Mouse (Mus musculus) layer of hippocampus, adult 9-11 months (tissue): ENCODE data around the gene Thap3.

Experiments used
- DNase-seq: peaks from one replicate; pipeline ENCODE4 v3.0.0; 2022

Thap3 gene

DNA sequence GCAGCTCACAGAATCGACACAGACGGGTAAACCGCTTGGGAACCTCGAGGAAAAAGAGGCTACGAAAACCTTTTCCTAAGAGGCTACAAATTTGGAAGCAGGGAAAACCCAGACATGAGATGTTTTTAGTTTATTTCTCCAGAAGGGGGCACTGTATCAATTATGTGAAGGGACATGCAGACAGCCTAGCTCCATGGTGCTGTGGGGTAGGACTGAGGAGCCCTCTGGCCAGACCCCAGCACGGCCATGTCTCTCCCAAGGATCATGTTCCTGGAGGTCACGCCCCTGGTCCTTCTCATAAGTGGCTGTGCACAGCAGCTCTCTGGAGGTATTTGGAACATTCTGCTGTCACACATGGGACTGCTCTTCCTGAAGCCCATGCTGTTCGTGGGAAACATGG, 8.1 kb downstream of the Thap3 start:
- DNase-seq: no peak

DNA sequence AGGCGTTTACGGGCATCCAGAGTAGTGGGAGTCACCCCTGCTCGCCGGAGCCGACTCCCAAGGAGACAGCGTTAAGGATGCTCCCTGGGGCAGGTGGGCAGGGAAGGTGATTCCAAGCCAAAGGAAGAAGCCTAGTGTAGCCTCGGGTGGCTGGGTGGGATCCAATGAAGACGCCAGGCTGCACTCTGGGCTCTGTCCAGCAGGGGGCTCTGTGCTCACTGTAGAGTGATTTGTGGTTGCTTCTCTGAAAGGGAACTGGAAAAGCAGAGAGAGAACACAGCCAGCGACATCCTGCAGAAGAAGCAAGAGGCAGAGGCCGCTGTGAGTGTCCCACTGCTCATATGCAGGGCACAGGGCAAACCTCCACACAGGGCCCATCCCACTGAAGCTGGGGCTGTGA, 11.0 kb downstream of the Thap3 start:
- DNase-seq: peak; percentile 82

DNA sequence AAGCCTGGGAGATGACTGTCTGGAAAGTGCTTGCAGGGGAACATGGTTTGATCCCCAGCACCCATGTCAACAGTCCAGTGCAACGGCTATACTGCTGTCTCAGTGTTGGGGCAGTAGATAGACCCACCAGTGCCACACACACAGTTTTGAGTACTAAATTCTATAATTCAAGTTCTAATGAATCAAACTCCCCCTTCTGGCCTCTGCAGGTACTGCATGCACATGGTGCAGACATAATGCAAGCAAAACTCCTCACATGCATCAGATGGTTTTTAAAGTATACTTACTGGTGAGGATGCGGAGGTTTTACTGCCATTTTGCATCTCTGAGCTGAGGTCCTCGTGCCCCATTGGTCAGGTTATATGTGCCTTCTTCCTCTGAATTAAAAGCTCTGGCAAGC, 13.4 kb downstream of the Thap3 start:
- no peak for DNase-seq

DNA sequence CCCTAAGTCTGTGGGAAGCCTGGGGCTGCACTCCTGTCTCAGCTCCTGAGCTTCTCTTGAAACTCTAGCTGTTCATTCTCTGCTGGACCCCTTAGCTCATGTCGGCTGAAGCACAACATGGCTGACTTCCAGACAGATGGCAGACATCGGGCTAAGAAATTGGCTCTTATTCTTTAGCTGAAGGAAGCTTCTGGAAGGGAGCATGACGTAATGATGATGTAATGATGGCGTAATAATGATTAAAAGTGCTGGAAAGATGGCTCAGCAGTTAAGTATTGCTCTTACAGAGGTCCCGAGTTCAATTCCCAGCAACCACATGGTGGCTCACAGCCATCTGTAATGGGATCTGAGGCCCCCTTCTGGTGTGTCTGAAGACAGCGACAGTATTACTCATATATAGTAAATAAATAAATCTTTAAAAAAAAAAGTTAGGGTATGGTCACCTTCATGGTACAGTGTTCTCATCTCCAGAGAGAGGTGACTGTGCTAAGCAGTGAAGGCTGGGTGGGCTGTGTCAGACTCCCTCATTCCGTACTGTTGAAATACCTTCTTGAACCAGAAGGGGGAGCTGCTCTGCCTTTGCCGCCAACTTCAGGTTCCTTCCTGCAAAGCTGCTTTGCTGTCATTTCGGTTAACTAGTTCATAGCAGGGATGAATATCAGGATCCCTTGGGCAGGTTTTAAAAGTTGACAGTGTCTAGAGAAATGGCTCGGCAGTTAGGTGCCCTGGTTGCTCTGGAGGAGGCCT, 16.4 kb downstream of the Thap3 start:
- DNase-seq: no peak

DNA sequence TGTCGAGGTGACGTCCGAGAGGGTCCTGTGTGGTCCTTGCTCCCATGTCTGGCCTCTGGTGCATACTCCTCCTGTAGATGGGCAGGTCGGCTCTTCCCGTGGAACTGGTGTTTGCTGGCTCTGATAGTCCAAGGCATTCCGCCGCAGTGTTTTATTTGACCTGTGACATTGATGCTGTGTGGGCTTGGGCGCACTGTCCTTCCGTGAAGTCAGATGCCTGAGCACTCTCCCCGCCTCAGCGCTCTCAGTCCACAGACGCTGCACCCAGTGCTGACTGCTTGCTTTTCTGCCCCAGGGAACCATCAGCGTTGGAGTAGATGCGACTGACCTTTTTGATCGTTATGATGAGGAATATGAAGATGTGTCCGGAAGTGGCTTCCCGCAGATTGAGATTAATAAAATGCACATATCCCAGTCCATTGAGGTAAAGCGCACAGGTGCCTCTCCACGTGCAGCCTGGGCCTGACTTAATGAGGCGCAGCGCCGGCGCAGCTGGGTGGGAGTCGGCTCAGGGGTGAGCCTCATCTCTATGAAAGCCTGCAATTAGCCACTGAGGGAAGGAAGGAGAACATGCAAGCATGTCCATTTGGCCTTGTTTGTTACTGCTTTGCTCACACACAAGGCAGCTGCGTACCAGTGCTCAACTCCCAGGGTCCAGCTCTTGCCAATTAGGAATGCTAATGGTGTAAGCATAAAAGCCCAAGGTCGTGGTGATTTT, 20.4 kb downstream of the Thap3 start:
- no peak for DNase-seq

DNA sequence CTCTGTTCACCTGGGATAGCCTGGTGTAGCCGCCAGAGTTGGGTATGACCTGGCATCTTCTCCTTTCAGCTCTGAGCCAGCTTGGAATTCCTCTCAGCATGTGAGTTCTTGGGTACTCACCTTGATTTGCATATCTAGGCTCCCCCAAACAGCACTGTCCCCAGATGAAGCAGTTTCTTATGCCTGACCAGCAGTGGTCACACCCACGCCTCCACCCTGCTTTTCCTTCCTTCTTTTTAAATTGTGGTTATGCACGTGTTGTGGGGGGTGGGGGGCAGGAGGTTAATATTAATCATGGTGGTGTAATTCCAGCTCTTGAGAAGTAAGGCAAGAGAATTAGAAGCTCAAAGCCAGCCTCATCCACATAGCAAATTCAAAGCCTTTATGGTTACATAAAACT, 26.0 kb downstream of the Thap3 start:
- no peak for DNase-seq

DNA sequence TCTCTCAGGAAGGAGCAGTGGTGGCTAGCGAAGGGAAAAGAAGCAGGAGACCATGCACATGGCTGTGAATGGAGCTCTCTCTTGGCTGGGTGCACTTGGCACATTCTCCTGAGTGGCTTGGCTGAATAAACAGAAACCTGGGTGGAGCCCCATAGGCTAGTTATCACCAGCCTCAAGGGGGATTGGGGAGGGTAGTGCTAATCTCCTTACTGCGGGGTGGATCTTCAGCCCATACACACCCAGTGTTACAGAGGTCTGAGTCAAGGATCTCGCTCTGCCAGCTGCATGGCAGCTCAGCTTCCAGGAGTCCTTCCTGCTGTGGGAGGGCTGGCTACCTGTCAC, 28.3 kb downstream of the Thap3 start:
- DNase-seq: no peak

DNA sequence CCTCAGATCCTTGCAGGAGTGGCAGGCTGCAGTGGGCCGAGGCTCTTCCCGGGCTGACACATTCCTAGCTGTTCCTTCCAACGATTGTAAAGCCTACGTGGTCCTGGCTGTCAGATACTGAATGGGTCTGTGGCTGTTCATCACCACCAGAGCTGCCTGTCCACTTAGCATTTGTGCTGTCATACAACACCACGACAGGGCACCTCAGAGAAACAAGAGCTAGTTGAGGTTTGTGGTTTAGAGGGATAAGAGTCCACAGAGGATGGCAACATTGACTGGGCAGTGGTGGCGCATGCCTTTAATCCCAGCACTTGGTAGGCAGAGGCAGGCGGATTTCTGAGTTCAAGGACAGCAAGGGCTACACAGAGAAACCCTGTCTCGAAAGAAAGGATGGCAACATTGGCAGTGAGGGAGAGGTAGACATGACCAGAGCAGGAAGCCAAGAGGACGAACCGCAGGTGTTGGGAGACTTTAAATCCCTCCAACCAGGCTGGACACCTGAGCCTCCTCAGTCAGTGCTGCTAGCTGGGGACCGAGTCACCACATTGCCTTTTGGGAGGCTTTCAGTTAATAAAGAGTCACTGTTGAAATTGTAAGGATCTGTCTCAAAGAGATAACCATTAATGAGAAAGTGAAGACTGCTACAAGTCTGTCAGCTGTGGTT, 28.8 kb downstream of the Thap3 start:
- no peak for DNase-seq

DNA sequence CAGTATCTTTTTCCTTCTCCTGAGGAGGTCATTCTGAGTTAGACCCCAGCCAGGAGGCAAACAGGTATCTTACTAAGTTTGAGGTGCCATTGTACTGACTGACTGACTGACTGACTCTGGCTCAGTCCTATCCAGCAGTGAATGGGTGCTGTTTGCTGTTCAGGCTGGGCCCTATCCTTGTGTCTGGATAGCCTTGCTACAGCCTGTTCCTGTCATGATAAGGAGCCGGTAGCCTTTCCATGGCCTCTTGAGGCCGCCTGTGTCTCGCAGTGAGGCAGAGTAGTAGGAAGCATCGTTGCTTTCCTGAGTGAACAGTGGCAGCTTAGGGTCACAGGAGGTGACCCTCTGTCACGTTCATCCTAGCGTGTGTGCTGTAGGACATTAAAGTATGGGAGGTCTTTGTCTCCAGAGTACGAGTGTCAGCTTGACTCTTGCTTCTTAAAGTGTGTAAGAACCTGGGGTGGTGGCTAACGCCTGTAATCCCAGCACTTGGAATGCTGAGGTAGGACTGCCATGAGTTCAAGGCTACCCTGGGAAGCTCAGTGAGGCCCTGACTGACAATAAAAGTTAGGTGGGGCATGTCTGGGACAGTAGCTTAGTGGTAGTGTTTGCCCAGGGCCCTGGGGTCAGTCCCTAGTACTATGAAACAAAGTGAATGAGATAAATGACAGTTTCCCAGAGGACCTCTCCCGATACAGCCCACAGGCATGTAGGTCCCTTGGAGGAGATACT, 31.0 kb downstream of the Thap3 start:
- no peak for DNase-seq

DNA sequence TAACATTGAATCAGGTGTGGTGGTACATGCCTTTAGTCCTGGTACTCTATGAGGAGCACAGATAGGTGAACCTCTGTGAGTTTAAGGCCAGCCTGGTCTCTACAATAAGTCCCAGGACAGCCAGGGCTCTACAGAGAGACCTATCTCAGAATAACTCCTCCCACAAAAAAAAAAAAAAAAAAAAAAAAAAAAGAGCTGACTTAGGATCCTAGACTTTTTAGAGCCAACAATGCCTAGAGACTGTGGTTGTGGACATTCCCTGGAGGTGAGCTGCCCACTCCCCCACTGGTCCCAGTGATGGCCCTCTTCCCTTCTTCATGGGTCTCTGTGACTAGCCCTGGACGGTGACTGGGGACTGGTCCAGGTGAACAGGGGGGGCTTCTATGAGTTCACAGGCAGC, 33.0 kb downstream of the Thap3 start:
- DNase-seq: no peak

DNA sequence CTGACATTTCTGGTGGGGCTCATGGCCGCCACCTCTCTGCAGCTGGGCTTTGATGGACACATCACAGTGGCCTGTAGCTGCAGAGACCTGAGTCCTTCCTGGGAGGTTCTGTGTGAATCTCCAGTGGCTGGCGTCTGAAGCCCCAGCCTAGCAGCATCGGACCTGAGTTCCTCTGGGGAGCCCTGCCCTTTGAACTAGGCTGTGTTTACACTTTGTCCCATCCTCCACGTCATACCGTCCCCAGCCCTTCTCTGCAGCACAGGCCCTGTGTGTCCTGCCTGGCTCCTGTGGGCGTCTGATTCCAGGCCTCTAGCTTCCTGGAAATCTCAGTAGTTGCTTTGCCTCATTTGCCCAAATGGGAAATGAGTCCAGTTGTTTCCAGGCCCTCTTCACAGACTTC, 35.6 kb downstream of the Thap3 start:
- DNase-seq: no peak

DNA sequence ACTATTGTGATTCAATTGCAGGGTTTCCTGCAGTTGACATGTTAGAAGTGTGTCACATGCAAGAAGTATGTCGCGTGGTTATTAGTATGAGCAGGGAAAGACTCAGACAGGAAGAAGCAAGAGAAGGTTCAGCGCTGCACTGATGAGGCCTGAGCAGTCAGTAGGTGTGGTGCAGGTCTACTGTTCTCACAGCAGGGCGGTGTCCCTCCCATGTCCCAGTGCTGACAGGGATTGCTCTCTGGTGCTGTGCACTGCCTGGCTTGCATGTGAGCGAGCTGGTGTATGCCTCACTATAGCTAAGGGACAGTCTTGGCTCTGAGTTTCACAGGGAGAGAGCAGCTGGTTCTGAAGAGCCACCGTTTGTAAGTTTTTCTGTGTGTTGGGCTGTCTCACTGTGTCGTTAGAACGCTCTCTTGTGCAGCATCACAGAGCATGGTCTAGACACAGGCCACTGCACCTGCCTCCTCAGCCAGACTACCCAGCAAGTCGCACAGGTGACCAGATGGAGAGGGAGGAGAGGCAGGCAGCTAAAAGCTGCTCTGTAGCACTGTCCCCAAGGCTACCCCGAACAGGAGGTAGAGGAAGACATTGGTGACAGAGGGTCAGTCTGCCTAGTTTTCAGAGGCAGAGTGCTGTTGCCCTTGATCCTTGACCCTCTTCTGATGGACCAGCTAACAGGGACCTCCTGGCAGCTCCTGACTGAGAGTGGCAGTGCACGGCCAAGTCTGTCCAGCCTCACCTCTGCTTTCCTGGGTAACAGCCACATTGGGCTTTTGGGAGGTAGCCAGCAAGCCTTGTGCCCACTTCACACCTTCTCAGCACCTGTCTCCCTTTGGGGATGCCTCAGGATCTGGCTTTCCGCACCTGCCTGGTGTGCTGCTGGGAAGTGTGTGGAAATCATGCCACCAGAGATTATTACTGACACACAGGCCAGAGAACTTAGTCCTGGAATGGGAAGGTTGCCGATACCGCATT, 40.0 kb downstream of the Thap3 start:
- no peak for DNase-seq

DNA sequence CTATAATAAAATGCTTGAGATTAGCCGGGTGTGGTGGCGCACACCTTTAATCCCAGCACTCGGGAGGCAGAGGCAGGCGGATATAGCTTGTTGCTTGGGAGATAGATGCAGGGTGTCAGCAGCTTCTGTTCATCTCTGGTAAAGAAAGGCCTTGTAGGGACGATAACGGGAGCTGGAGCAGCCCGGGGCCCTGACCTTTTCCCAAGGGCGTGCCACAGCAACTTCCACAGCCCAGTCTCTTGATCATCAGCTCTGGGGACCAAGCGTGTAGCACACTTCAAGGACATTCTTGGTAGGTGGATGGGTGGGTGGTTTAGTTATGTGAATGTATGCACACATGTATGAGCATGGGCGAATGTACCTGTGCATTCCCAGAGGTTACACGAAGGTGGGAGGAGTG, 42.6 kb downstream of the Thap3 start:
- no peak for DNase-seq

DNA sequence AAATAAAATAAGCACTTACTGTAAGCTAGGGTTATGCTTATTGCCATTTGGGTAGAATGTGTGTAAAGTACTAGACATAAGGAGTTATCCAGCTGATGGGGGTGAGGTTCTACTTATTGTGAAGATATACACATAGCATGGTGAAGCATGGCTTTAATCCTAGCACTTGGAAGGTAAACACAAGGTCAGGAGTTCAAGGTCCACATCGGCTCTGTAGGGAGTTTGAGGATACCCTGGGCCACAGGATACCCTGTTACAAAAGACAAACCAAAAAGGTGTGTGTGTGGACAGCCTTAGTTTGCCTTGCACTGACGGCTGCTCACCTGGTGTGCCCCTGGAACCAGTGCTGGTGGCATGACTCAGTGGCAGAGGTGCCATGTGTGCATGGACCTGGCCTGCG, 50.7 kb downstream of the Thap3 start:
- DNase-seq: no peak

DNA sequence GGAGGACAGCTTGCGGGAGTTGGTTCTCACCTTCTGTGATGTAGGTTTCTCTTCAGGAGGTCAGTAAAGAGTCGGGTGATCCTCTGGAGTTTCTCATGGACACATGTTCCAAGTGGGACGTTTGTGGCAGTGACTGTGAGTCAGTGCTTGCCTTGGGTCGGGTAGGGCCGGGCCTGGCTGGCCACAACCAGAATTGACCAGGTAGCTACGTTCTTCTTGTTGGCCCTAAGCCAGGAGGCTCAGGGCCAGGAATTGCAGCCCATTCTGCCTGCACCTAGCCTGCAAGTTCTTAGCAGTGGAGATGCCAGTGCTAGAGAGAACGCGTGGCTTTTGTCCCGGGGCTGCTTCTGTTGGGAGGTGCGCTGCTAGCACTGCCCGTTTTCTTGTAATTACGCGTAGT, 51.4 kb downstream of the Thap3 start:
- no peak for DNase-seq

DNA sequence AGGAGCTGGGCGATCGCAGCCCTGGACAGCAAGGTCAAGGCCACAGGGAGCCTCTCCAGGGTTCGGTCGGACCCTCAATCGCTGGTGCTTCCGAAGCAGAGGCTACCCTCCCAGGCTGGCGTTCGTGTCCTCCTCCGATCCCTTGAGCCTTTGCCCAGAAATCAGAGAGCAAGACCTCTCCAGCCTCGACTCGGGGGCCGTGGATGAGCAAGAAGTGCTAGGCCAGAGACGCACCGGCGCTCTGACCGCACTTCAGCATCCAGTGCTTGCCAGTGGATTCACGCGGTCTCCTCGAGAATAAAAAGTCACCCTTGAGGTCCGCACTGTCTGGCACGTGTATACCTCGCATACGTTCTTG, 54.6 kb downstream of the Thap3 start:
- DNase-seq: no peak

DNA sequence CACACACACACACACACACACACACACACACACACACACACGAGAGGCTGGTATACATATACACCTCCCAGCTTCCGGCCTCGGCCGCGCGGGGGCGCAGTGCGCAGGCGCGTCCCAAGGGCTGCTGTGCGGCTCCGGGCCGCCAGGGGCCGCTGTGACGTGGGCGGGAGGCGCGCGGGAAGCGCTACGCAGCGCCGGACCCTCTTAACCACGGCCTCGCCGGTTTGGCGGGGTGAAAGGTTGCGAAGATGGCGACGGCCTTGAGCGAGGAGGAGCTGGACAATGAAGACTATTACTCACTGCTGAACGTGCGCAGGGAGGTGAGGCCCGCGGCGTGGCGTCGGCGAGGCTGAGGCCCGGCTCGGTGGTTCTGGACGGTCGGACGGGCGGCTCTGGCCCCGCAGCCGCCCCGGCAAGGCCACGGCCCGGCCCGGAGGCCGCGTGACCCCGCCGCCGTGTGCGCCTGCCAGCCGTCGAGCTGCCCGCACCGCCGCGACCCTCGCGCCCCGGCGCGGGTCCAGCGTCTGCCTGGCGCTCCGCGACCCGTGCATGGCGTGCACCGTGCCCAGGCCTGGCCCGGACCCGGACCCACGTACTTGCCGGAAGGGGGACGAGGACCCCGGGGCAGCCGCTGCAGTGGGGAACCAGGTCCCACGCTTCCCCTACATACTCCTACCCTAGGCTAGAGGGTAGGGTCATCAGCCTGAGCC, 55.1 kb downstream of the Thap3 start, which contains the start of gene Dnajc11:
TSS of gene Dnajc11 (plus strand) at position 187 of the 710 bp plus-strand sequence.
- DNase-seq: peak; percentile 91
